Mouse (Mus musculus): Measurements from ENCODE around the gene Kansl1. TPM values are rescaled to one million over a fixed set of nuclear protein-coding genes. Genes with fewer than 3 reads are reported as not detected.
A peak's percentile ranks its signal among the peaks of the same experiment; 100 is the strongest.

Kansl1 gene
- total and polyA plus RNA-seq, 2 experiments from 2014 or later: 22.0 to 65.3 TPM

GRCm38 (mm10) chr11:104322142-104322541 is 146.5 kb downstream of the Kansl1 start:
- Histone ChIP-seq H3K4me1 (ENCODE audit: insufficient read depth) (no peaks in the 10 kb centered on the region), H3K27me3 (ENCODE audit: insufficient read depth, low read length) (no peaks in the 10 kb centered on the region), H3K9ac (no peak overlapping the region), H3K4me2 (ENCODE audit: low read depth) (no peak overlapping the region), H3K9me3 (ENCODE audit: low read length) (no peaks in the 10 kb centered on the region), H3K27ac (ENCODE audit: low read depth, low read length) (no peak overlapping the region), H3K4me3 (ENCODE audit: low read depth, low read length) (no peak overlapping the region), H3K36me3 (ENCODE audit: insufficient read depth) (peaks cover 40% of the 10 kb centered on the region)
- no peak for TF ChIP-seq CTCF (IDR thresholded peaks at IDR 0.05; ENCODE audit: low read depth)
- DNase-seq: no peak
- WGBS: 32% methylated on average over 4 of the region's 4 CpGs
- no peak for ATAC-seq

- Histone ChIP-seq H3K36me3 (ENCODE audit: insufficient read depth) (peaks cover 46% of the 10 kb centered on the region), H3K27me3 (ENCODE audit: insufficient read depth, low read length) (no peaks in the 10 kb centered on the region), H3K27ac (ENCODE audit: low read depth, low read length) (no peak overlapping the region), H3K9me3 (ENCODE audit: low read length) (no peaks in the 10 kb centered on the region), H3K4me3 (ENCODE audit: low read depth, low read length) (no peak overlapping the region), H3K4me2 (ENCODE audit: low read depth) (no peak overlapping the region), H3K4me1 (ENCODE audit: insufficient read depth) (no peaks in the 10 kb centered on the region), H3K9ac (no peak overlapping the region)
- ATAC-seq (no peak), DNase-seq (no peak)
- TF ChIP-seq CTCF (IDR thresholded peaks at IDR 0.05; ENCODE audit: low read depth): no peak
- 66% methylated on average over 5 of the region's 5 CpGs for WGBS
Measured at GRCm38 (mm10) chr11:104320511-104320910, 148.2 kb downstream of the Kansl1 start.

GRCm38 (mm10) chr11:104318940-104319781 is 149.5 kb downstream of the Kansl1 start:
- no peak for TF ChIP-seq CTCF (IDR thresholded peaks at IDR 0.05; ENCODE audit: low read depth)
- Histone ChIP-seq H3K27ac (ENCODE audit: low read depth, low read length) (no peak overlapping the region), H3K4me2 (ENCODE audit: low read depth) (peak overlapping the region; percentile 40), H3K9me3 (ENCODE audit: low read length) (no peaks in the 10 kb centered on the region), H3K9ac (peak overlapping the region; percentile 11; the same call in 1 of the 2 replicates), H3K4me3 (ENCODE audit: low read depth, low read length) (peak overlapping the region; percentile 5; the same call in 1 of the 2 replicates), H3K27me3 (ENCODE audit: insufficient read depth, low read length) (no peaks in the 10 kb centered on the region), H3K36me3 (ENCODE audit: insufficient read depth) (peaks cover 37% of the 10 kb centered on the region), H3K4me1 (ENCODE audit: insufficient read depth) (no peaks in the 10 kb centered on the region)
- WGBS: 5% methylated on average over 24 of the region's 24 CpGs
- DNase-seq (peak; percentile 44), ATAC-seq (peak; percentile 47; the same call in 1 of the 2 replicates)

GRCm38 (mm10) chr11:104317631-104318030 is 151.0 kb downstream of the Kansl1 start:
- Histone ChIP-seq H3K9ac (no peak overlapping the region), H3K9me3 (ENCODE audit: low read length) (no peaks in the 10 kb centered on the region), H3K4me2 (ENCODE audit: low read depth) (no peak overlapping the region), H3K4me3 (ENCODE audit: low read depth, low read length) (no peak overlapping the region), H3K36me3 (ENCODE audit: insufficient read depth) (peaks cover 48% of the 10 kb centered on the region), H3K27ac (ENCODE audit: low read depth, low read length) (no peak overlapping the region), H3K4me1 (ENCODE audit: insufficient read depth) (no peaks in the 10 kb centered on the region), H3K27me3 (ENCODE audit: insufficient read depth, low read length) (no peaks in the 10 kb centered on the region)
- no peak for ATAC-seq
- no peak for TF ChIP-seq CTCF (IDR thresholded peaks at IDR 0.05; ENCODE audit: low read depth)
- WGBS: 87% methylated on average over 3 of the region's 3 CpGs
- no peak for DNase-seq

- Histone ChIP-seq H3K4me3 (ENCODE audit: low read depth, low read length) (no peak overlapping the region), H3K27ac (ENCODE audit: low read depth, low read length) (no peak overlapping the region), H3K36me3 (ENCODE audit: insufficient read depth) (peaks cover 49% of the 10 kb centered on the region), H3K27me3 (ENCODE audit: insufficient read depth, low read length) (no peaks in the 10 kb centered on the region), H3K4me1 (ENCODE audit: insufficient read depth) (no peaks in the 10 kb centered on the region), H3K9me3 (ENCODE audit: low read length) (no peaks in the 10 kb centered on the region), H3K4me2 (ENCODE audit: low read depth) (no peak overlapping the region), H3K9ac (no peak overlapping the region)
- no peak for TF ChIP-seq CTCF (IDR thresholded peaks at IDR 0.05; ENCODE audit: low read depth)
- DNase-seq (no peak), ATAC-seq (no peak)
- 72% methylated on average over 16 of the region's 16 CpGs for WGBS
Measured at GRCm38 (mm10) chr11:104316685-104317400, 151.8 kb downstream of the Kansl1 start.

- Histone ChIP-seq H3K9me3 (ENCODE audit: low read length) (no peaks in the 10 kb centered on the region), H3K27ac (ENCODE audit: low read depth, low read length) (no peak overlapping the region), H3K9ac (no peak overlapping the region), H3K4me2 (ENCODE audit: low read depth) (no peak overlapping the region), H3K36me3 (ENCODE audit: insufficient read depth) (peaks cover 57% of the 10 kb centered on the region), H3K27me3 (ENCODE audit: insufficient read depth, low read length) (no peaks in the 10 kb centered on the region), H3K4me3 (ENCODE audit: low read depth, low read length) (no peak overlapping the region), H3K4me1 (ENCODE audit: insufficient read depth) (no peaks in the 10 kb centered on the region)
- peak; percentile 95 for TF ChIP-seq CTCF (IDR thresholded peaks at IDR 0.05; ENCODE audit: low read depth)
- WGBS: 4% methylated on average over 6 of the region's 6 CpGs
- ATAC-seq (peak; percentile 57; the same call in 1 of the 2 replicates), DNase-seq (peak; percentile 91)
Measured at GRCm38 (mm10) chr11:104315703-104316102, 153.0 kb downstream of the Kansl1 start.

GRCm38 (mm10) chr11:104311643-104312042 is 157.0 kb downstream of the Kansl1 start:
- no peak overlapping the region for H3K9ac ChIP-seq
- no peak overlapping the region for H3K4me3 ChIP-seq (ENCODE audit: low read depth, low read length)
- ATAC-seq (no peak), DNase-seq (no peak)
- H3K4me1 ChIP-seq (ENCODE audit: insufficient read depth): no peaks in the 10 kb centered on the region
- H3K27ac ChIP-seq (ENCODE audit: low read depth, low read length): no peak overlapping the region
- H3K4me2 ChIP-seq (ENCODE audit: low read depth): no peak overlapping the region
- peak; percentile 59 for TF ChIP-seq CTCF (IDR thresholded peaks at IDR 0.05; ENCODE audit: low read depth)
- no peaks in the 10 kb centered on the region for H3K9me3 ChIP-seq (ENCODE audit: low read length)
- H3K36me3 ChIP-seq (ENCODE audit: insufficient read depth): peaks cover 67% of the 10 kb centered on the region
- WGBS: 74% methylated on average over 7 of the region's 7 CpGs
- H3K27me3 ChIP-seq (ENCODE audit: insufficient read depth, low read length): no peaks in the 10 kb centered on the region
